Mouse (Mus musculus) liver, embryonic 11.5 days (tissue): Measurements from ENCODE around the gene Slc6a18. TPM values are rescaled to one million over a fixed set of nuclear protein-coding genes. Genes with fewer than 3 reads are reported as not detected.

ENCODE experiments used
- ATAC-seq: fragments of 200-750 bp; cut with Nextera tagmentation; replicated peaks from 2 replicates; pipeline ENCODE4 v1.8.0; 2017; ENCODE audit warnings: moderate number of reproducible peaks, mild to moderate bottlenecking, moderate TSS enrichment, moderate library complexity; ENCODE audit not compliant: low FRiP score
- DNase-seq: peaks from one replicate; pipeline ENCODE4 v3.0.0-alpha.2; 2017; ENCODE audit warnings: low spot score
- H3K27ac ChIP-seq: fragments of 300-500 bp; sonication (generic); 2 replicates; pipeline ENCODE4 v1.5.1; 2014; ENCODE audit warnings: mild to moderate bottlenecking, low read depth, low read length, control low read depth
- H3K27me3 ChIP-seq: fragments of 300-500 bp; sonication (generic); replicated peaks from 2 replicates; pipeline ENCODE4 v1.6.1; 2014; ENCODE audit warnings: low read length, mixed read lengths; ENCODE audit not compliant: control insufficient read depth, insufficient read depth
- H3K36me3 ChIP-seq: fragments of 300-500 bp; sonication (generic); 2 replicates; pipeline ENCODE4 v1.6.1; 2014; ENCODE audit warnings: mild to moderate bottlenecking, low read length, moderate library complexity, mixed read lengths; ENCODE audit not compliant: control insufficient read depth, insufficient read depth
- H3K4me1 ChIP-seq: fragments of 300-500 bp; sonication (generic); replicated peaks from 2 replicates; pipeline ENCODE4 v1.6.1; 2014; ENCODE audit warnings: low read length, mixed read lengths; ENCODE audit not compliant: control insufficient read depth, insufficient read depth
- H3K4me2 ChIP-seq: fragments of 300-500 bp; sonication (generic); 2 replicates; pipeline ENCODE4 v1.6.1; 2014; ENCODE audit warnings: mild to moderate bottlenecking, control low read depth, moderate library complexity
- H3K4me3 ChIP-seq: fragments of 300-500 bp; sonication (generic); 2 replicates; pipeline ENCODE4 v1.5.1; 2014; ENCODE audit warnings: low read depth, low read length, control low read depth
- H3K9ac ChIP-seq: fragments of 300-500 bp; sonication (generic); 2 replicates; pipeline ENCODE4 v1.6.1; 2014; ENCODE audit warnings: low read depth, low read length, control low read depth
- H3K9me3 ChIP-seq: fragments of 300-500 bp; sonication (generic); 2 replicates; pipeline ENCODE4 v1.6.1; 2016; ENCODE audit warnings: low read length, inconsistent platforms, mixed read lengths; ENCODE audit not compliant: control insufficient read depth
- WGBS: fragments of 180-500 bp; shearing (Covaris S2); extraction: QIAGEN DNeasy Blood & Tissue Kit; methylation state at CpG from one replicate; pipeline ENCODE4 v1.1.7; 2014; 5-methylcytosine and 5-hydroxymethylcytosine counted together
- polyA plus RNA-seq: library from polyadenylated mRNA; unstranded; fragments of >200 nt; fragmentation: Nextera tagmentation; extraction: Ambion mirVana; gene quantifications from 2 replicates; pipeline ENCODE4 v1.2.1, GENCODE M21; 2014

Gene Slc6a18
- not detected in 2 replicates for polyA plus RNA-seq

- WGBS: 67% methylated on average over 3 of the region's 3 CpGs
Measured at GRCm38 (mm10) chr13:73677853-73678252, at the start of gene Slc6a18. Gene Slc6a18, minus strand, starts transcription at chr13:73678023.

GRCm38 (mm10) chr13:73725315-73725714, 47.5 kb upstream of the Slc6a18 start:
- Histone ChIP-seq H3K36me3 (no peaks in the 10 kb centered on the region), H3K4me3 (no peak overlapping the region), H3K9me3 (no peaks in the 10 kb centered on the region), H3K4me2 (no peak overlapping the region), H3K27ac (no peak overlapping the region), H3K27me3 (no peaks in the 10 kb centered on the region), H3K9ac (no peak overlapping the region), H3K4me1 (no peaks in the 10 kb centered on the region)
- DNase-seq: no peak
- WGBS: 36% methylated on average over 5 of the region's 5 CpGs
- no peak for ATAC-seq

More at GRCm38 (mm10) chr13:73677853-73678252, at the start of gene Slc6a18:
- Histone ChIP-seq H3K9ac (no peak within 1 kb of the TSS), H3K4me2 (no peak within 1 kb of the TSS), H3K27ac (no peak within 1 kb of the TSS), H3K36me3 (no peaks in the 10 kb centered on the region), H3K27me3 (no peaks in the 10 kb centered on the region), H3K4me3 (no peak within 1 kb of the TSS), H3K4me1 (no peaks in the 10 kb centered on the region), H3K9me3 (no peaks in the 10 kb centered on the region)
- ATAC-seq (no peak), DNase-seq (no peak)

GRCm38 (mm10) chr13:73723081-73723668, 45.4 kb upstream of the Slc6a18 start:
- Histone ChIP-seq H3K9me3 (no peaks in the 10 kb centered on the region), H3K4me2 (no peak overlapping the region), H3K4me3 (no peak overlapping the region), H3K4me1 (no peaks in the 10 kb centered on the region), H3K27ac (no peak overlapping the region), H3K9ac (no peak overlapping the region), H3K27me3 (no peaks in the 10 kb centered on the region), H3K36me3 (no peaks in the 10 kb centered on the region)
- ATAC-seq: no peak
- no peak for DNase-seq
- 39% methylated on average over 8 of the region's 8 CpGs for whole genome bisulfite sequencing

GRCm38 (mm10) chr13:73720241-73720640, 42.4 kb upstream of the Slc6a18 start:
- Histone ChIP-seq H3K36me3 (no peaks in the 10 kb centered on the region), H3K4me1 (no peaks in the 10 kb centered on the region), H3K9ac (no peak overlapping the region), H3K27me3 (no peaks in the 10 kb centered on the region), H3K27ac (no peak overlapping the region), H3K9me3 (no peaks in the 10 kb centered on the region), H3K4me2 (no peak overlapping the region), H3K4me3 (no peak overlapping the region)
- ATAC-seq (no peak), DNase-seq (no peak)
- 76% methylated on average over 4 of the region's 4 CpGs for WGBS

GRCm38 (mm10) chr13:73718225-73718624, 40.4 kb upstream of the Slc6a18 start:
- Histone ChIP-seq H3K27ac (no peak overlapping the region), H3K27me3 (no peaks in the 10 kb centered on the region), H3K4me1 (no peaks in the 10 kb centered on the region), H3K4me2 (no peak overlapping the region), H3K9me3 (no peaks in the 10 kb centered on the region), H3K36me3 (no peaks in the 10 kb centered on the region), H3K9ac (no peak overlapping the region), H3K4me3 (no peak overlapping the region)
- no peak for ATAC-seq
- 5% methylated on average over 2 of the region's 2 CpGs for whole genome bisulfite sequencing
- DNase-seq: peak; percentile 59

GRCm38 (mm10) chr13:73714020-73714419, 36.2 kb upstream of the Slc6a18 start:
- Histone ChIP-seq H3K27ac (no peak overlapping the region), H3K4me2 (no peak overlapping the region), H3K4me1 (no peaks in the 10 kb centered on the region), H3K36me3 (no peaks in the 10 kb centered on the region), H3K4me3 (no peak overlapping the region), H3K9ac (no peak overlapping the region), H3K9me3 (no peaks in the 10 kb centered on the region), H3K27me3 (no peaks in the 10 kb centered on the region)
- 51% methylated on average over 2 of the region's 2 CpGs for WGBS
- ATAC-seq (no peak), DNase-seq (no peak)

- Histone ChIP-seq H3K27me3 (no peaks in the 10 kb centered on the region), H3K4me3 (no peak overlapping the region), H3K4me2 (no peak overlapping the region), H3K27ac (no peak overlapping the region), H3K9ac (no peak overlapping the region), H3K9me3 (no peaks in the 10 kb centered on the region), H3K36me3 (no peaks in the 10 kb centered on the region), H3K4me1 (no peaks in the 10 kb centered on the region)
- WGBS: 72% methylated on average over 4 of the region's 4 CpGs
- DNase-seq: no peak
- ATAC-seq: no peak
Measured at GRCm38 (mm10) chr13:73713204-73713603, 35.4 kb upstream of the Slc6a18 start.

GRCm38 (mm10) chr13:73712228-73712627, 34.4 kb upstream of the Slc6a18 start:
- DNase-seq (no peak), ATAC-seq (no peak)
- H3K4me1 ChIP-seq: no peaks in the 10 kb centered on the region
- WGBS: 75% methylated on average over 3 of the region's 3 CpGs
- H3K4me3 ChIP-seq: no peak overlapping the region
- H3K9ac ChIP-seq: no peak overlapping the region
- no peaks in the 10 kb centered on the region for H3K27me3 ChIP-seq
- no peaks in the 10 kb centered on the region for H3K36me3 ChIP-seq
- H3K27ac ChIP-seq: no peak overlapping the region
- H3K4me2 ChIP-seq: no peak overlapping the region
- H3K9me3 ChIP-seq: no peaks in the 10 kb centered on the region

GRCm38 (mm10) chr13:73711803-73712202, 34.0 kb upstream of the Slc6a18 start:
- no peak overlapping the region for H3K4me3 ChIP-seq
- H3K27ac ChIP-seq: no peak overlapping the region
- DNase-seq (no peak), ATAC-seq (no peak)
- H3K4me2 ChIP-seq: no peak overlapping the region
- H3K36me3 ChIP-seq: no peaks in the 10 kb centered on the region
- WGBS: 74% methylated on average over 5 of the region's 5 CpGs
- no peak overlapping the region for H3K9ac ChIP-seq
- H3K9me3 ChIP-seq: no peaks in the 10 kb centered on the region
- H3K27me3 ChIP-seq: no peaks in the 10 kb centered on the region
- no peaks in the 10 kb centered on the region for H3K4me1 ChIP-seq
